Mouse (Mus musculus): ENCODE measurements around the gene Clec16a. TPM values are rescaled to one million over a fixed set of nuclear protein-coding genes. Genes with fewer than 3 reads are reported as not detected.

The Clec16a gene
- polyA plus RNA-seq, 1 experiment, result 19.6 TPM

DNA sequence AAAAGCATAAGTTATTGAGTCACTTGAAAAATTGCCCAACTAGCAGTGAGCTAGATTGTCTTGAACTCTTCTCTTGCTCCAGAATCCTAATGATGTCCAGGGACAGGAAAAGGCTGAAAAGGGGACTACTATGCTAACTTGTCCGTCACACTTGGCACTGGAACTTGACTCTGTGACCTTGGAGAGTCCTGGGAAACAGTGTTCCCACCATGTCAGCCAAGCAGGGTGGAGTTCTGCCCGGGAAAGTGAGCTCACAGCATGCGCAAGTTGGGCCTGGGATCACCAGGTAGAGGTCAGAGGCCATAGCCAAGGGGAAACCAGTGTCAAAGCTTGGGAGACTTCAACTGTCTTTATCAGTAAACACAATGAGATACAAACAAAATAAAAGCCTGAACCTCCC lies 62.7 kb downstream of the Clec16a start:
- TF ChIP-seq GATA1 (IDR thresholded peaks at IDR 0.05; ENCODE audit: low read length), result no peak

- TF ChIP-seq GATA1 (IDR thresholded peaks at IDR 0.05; ENCODE audit: low read length), result no peak
These were observed 64.8 kb downstream of the Clec16a start for GRCm38 (mm10) chr16:10609921-10610320.

GRCm38 (mm10) chr16:10610801-10611200 lies 65.7 kb downstream of the Clec16a start:
- no peak for TF ChIP-seq GATA1 (IDR thresholded peaks at IDR 0.05; ENCODE audit: low read length)

DNA sequence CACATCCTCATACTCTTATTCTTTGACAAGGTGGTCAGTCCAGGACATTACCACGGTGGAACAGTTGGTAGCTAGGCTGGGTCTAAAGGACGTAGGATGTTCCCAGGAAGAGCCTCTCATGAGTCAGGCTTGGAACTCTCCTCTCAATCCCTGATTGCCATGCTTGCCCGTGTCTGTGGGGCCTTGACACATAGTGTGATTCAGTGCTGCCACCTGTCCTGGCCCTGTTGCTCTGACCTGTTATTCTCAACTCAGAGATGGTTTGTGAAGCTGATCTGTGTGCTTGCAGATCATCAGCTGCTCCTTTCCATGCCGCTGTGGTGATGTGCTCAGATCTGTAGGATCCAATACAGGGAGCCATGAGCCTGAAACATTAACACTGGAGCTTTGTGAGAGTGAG lies 66.2 kb downstream of the Clec16a start:
- no peak for TF ChIP-seq GATA1 (IDR thresholded peaks at IDR 0.05; ENCODE audit: low read length)

- no peak for TF ChIP-seq GATA1 (IDR thresholded peaks at IDR 0.05; ENCODE audit: low read length)
These were observed 68.9 kb downstream of the Clec16a start for GRCm38 (mm10) chr16:10613996-10614395.

DNA sequence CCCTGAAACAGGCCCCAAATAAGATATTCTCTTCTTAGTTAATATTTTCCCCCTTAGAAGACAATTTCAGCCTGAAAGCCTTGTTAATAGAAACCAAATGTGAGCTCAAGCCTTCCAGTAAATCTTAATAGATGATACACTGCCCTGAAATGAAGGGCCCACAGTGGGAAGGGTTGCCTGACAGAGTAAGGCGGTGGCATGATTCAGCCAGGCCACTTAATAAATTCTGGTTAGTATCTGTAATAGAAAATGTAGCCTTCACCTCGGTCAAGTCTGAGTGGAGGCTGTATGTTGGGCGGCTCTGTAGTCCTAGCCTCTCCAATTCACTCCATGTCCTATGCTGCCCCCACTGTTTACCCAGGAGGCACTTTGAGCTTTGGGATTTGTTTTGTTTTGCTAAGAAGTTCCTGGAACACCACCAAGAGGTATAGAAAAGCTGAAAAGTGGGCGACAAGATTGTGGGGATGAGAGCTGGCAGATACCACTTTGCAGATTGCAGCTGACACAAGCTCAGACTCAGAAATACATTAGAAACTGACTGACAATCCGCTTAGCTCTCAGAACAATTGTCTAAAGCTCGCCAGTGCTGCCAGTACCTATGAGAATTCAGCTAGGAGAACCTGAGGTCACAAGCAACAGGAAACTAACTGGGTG lies 75.9 kb downstream of the Clec16a start:
- TF ChIP-seq GATA1 (IDR thresholded peaks at IDR 0.05; ENCODE audit: low read length), result no peak

GRCm38 (mm10) chr16:10621710-10622109 lies 76.6 kb downstream of the Clec16a start:
- TF ChIP-seq GATA1 (IDR thresholded peaks at IDR 0.05; ENCODE audit: low read length), result no peak

GRCm38 (mm10) chr16:10626116-10626515 lies 81.0 kb downstream of the Clec16a start:
- TF ChIP-seq GATA1 (IDR thresholded peaks at IDR 0.05; ENCODE audit: low read length), result no peak

GRCm38 (mm10) chr16:10627136-10627668 lies 82.1 kb downstream of the Clec16a start:
- no peak for TF ChIP-seq GATA1 (IDR thresholded peaks at IDR 0.05; ENCODE audit: low read length)

- no peak for TF ChIP-seq GATA1 (IDR thresholded peaks at IDR 0.05; ENCODE audit: low read length)
These were observed 83.0 kb downstream of the Clec16a start for GRCm38 (mm10) chr16:10628030-10628555.

DNA sequence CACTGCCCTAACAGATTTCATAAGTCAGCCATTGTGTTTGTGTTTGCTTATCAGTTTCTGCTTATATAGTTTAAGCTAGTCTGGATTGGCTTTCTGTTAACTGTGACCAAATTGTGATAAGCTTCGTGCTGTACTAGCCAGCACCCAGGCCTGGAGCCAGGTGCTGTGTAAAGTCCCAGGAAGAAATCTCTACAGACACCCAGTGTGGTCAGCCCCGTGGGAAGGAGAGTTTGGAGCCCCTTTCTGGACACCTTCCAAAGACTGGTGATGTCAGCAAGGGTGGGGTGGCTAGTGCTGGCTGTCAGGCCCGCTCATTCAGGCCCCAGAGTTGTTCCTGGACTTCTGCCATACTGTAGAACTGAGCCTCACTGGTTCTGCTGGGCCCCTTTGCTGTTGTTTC lies 83.8 kb downstream of the Clec16a start:
- TF ChIP-seq GATA1 (IDR thresholded peaks at IDR 0.05; ENCODE audit: low read length), result no peak

- TF ChIP-seq GATA1 (IDR thresholded peaks at IDR 0.05; ENCODE audit: low read length), result no peak
These were observed 84.2 kb downstream of the Clec16a start for GRCm38 (mm10) chr16:10629361-10629760.

- no peak for TF ChIP-seq GATA1 (IDR thresholded peaks at IDR 0.05; ENCODE audit: low read length)
These were observed 89.8 kb downstream of the Clec16a start for GRCm38 (mm10) chr16:10634940-10635339.

DNA sequence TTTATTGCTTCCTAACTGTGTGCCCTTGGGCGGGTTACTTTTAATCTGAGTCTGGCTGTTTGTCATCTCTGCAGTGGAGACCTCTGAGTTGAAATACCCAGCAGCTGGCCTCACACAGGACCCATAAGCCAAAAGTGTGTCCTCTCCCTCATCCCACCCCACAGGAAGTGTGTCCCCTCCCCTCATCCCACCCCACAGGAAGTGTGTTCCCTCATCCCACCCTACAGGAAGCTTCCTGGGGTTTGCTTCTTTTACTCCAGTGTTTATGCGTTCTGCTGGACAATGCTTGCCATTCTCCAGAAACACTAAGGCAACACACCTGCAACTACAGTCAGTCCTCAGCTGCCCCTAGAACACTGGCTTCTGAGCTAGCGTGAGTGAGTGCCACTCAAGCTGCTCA lies 92.8 kb downstream of the Clec16a start:
- TF ChIP-seq GATA1 (IDR thresholded peaks at IDR 0.05; ENCODE audit: low read length), result no peak

GRCm38 (mm10) chr16:10639111-10639889 lies 94.2 kb downstream of the Clec16a start:
- peak; percentile 70 for TF ChIP-seq GATA1 (IDR thresholded peaks at IDR 0.05; ENCODE audit: low read length)

- no peak for TF ChIP-seq GATA1 (IDR thresholded peaks at IDR 0.05; ENCODE audit: low read length)
These were observed 94.9 kb downstream of the Clec16a start for GRCm38 (mm10) chr16:10640041-10640440.

All from G1E-ER4 (cell line).